Mouse (Mus musculus) limb, embryonic 15.5 days (tissue): ENCODE data around the gene Gm21962. TPM values are rescaled to one million over a fixed set of nuclear protein-coding genes. Genes with fewer than 3 reads are reported as not detected.

ENCODE experiments used
- ATAC-seq: fragments of 200-750 bp; cut with Nextera tagmentation; 2 replicates; pipeline ENCODE4 v1.8.0; 2017; ENCODE audit warnings: low read depth, moderate TSS enrichment; ENCODE audit not compliant: insufficient number of reproducible peaks, low FRiP score, low TSS enrichment
- H3K27ac ChIP-seq: fragments of 300-500 bp; sonication (generic); 2 replicates; pipeline ENCODE4 v1.5.1; 2015; ENCODE audit warnings: moderate library complexity, mild to moderate bottlenecking, inconsistent platforms
- H3K27me3 ChIP-seq: fragments of 300-500 bp; sonication (generic); 2 replicates; pipeline ENCODE4 v1.6.1; 2015; ENCODE audit warnings: inconsistent platforms
- H3K36me3 ChIP-seq: fragments of 300-500 bp; sonication (generic); 2 replicates; pipeline ENCODE4 v1.6.1; 2015; ENCODE audit warnings: inconsistent platforms
- H3K4me1 ChIP-seq: fragments of 300-500 bp; sonication (generic); 2 replicates; pipeline ENCODE4 v1.6.1; 2015; ENCODE audit warnings: inconsistent platforms
- H3K4me2 ChIP-seq: fragments of 300-500 bp; sonication (generic); 2 replicates; pipeline ENCODE4 v1.6.1; 2015; ENCODE audit warnings: mild to moderate bottlenecking, inconsistent platforms
- H3K4me3 ChIP-seq: fragments of 300-500 bp; sonication (generic); 2 replicates; pipeline ENCODE4 v1.5.1; 2015; ENCODE audit warnings: mild to moderate bottlenecking, inconsistent platforms
- H3K9ac ChIP-seq: fragments of 300-500 bp; sonication (generic); 2 replicates; pipeline ENCODE4 v1.6.1; 2015; ENCODE audit warnings: inconsistent platforms
- H3K9me3 ChIP-seq: fragments of 300-500 bp; sonication (generic); 2 replicates; pipeline ENCODE4 v1.6.1; 2016; ENCODE audit warnings: inconsistent platforms
- WGBS: fragments of 180-500 bp; shearing (Covaris S2); methylation state at CpG from one replicate; pipeline ENCODE4 v1.1.7; 2015; 5-methylcytosine and 5-hydroxymethylcytosine counted together
- polyA plus RNA-seq: library from polyadenylated mRNA; unstranded; fragments of >200 nt; fragmentation: Nextera tagmentation; extraction: Ambion mirVana; gene quantifications from 2 replicates; pipeline ENCODE4 v1.2.1, GENCODE M21; 2015

Gm21962 gene
- polyA plus RNA-seq, 1 experiment from 2014 or later: not detected

DNA sequence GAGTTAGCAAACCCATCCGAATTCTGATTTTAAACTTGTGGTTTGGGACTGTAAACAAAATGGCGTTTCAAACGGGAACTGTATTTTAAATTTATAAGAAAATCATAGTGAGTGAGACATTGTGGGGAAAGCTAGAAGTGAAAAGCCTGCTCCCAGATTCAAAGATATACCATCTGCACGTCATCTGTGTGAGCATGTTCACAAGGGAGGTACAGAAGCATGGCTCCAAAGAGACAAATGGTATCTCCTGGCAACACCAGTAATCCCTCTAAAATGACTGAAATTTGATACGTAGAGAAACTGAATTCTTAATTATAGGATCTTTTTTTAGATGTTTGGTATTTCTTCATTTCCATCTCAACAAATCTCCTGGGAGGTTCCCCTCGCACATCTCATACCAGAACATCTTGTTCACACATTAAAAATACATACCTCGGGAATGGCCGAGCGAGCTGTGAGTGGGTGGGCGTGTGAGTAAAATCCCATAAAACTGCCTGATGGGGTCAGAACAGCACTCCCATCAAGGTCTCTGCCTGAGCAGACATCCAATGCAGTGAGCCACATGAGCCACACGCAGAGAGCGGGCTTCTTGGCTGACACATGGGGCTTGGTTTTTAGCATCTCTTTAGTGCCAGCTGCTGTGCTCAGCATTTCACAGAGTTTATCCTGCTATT, 23.8 kb upstream of the Gm21962 start:
- 31% methylated on average over 12 of the region's 12 CpGs for WGBS
- Histone ChIP-seq H3K4me3 (no peak overlapping the region), H3K9me3 (no peaks in the 10 kb centered on the region), H3K4me2 (no peak overlapping the region), H3K27ac (no peak overlapping the region), H3K27me3 (no peaks in the 10 kb centered on the region), H3K36me3 (no peaks in the 10 kb centered on the region), H3K4me1 (no peaks in the 10 kb centered on the region), H3K9ac (no peak overlapping the region)
- ATAC-seq: 0 out of 2 replicates have a peak, but pooled peaks have one; percentile 40

DNA sequence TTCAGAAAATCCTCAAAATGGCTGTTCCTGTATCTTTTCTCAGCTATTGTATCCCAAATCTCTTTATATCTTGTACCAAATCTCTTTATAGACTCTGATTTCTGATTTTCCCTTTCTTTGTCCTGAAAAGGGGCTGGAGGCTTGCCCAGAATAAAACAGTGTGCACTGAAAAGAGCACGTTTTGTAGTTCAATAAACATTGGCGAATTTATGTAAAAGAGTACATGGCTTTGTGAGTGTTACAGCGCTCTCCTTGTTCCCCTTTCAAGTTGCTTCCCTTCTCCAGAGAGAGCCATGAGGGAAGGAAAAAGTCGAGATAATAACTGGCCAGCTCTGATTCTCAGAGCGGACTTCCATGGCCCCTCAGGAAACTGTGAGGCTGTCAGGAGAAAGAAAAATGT, 22.2 kb upstream of the Gm21962 start:
- H3K9ac ChIP-seq: no peak overlapping the region
- H3K4me1 ChIP-seq: no peaks in the 10 kb centered on the region
- H3K27me3 ChIP-seq: no peaks in the 10 kb centered on the region
- H3K9me3 ChIP-seq: no peaks in the 10 kb centered on the region
- no peak for ATAC-seq
- no peak overlapping the region for H3K4me3 ChIP-seq
- H3K27ac ChIP-seq: no peak overlapping the region
- no peaks in the 10 kb centered on the region for H3K36me3 ChIP-seq
- H3K4me2 ChIP-seq: no peak overlapping the region
- 54% methylated on average over 5 of the region's 5 CpGs for WGBS

- no peak overlapping the region for H3K9ac ChIP-seq
- H3K4me1 ChIP-seq: no peaks in the 10 kb centered on the region
- no peaks in the 10 kb centered on the region for H3K36me3 ChIP-seq
- H3K9me3 ChIP-seq: no peaks in the 10 kb centered on the region
- no peak overlapping the region for H3K4me3 ChIP-seq
- no peak overlapping the region for H3K4me2 ChIP-seq
- no peak overlapping the region for H3K27ac ChIP-seq
- H3K27me3 ChIP-seq: no peaks in the 10 kb centered on the region
- no peak for ATAC-seq
- 95% methylated on average over 2 of the region's 2 CpGs for WGBS
Measured at GRCm38 (mm10) chr3:137652853-137653252, 18.5 kb upstream of the Gm21962 start.

DNA sequence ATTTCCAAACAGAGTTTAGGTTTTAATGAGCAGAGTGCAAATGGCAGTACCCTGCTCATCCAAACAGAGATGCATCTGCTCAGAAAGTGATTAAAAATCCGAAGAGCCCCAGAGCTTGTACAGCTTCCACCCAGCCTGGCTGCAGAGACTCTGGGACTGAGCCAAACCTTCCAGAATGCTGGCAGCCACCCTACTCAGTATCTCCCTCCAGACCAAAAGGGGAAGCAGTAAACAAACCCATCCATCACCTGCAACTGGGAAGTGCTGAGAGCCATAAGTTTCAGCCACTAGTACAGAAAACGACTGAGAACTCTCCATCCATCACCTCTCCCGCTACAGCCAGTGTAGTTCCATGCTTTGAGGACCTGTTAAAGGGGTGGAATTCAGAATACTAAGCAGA, 9.6 kb downstream of the Gm21962 start:
- ATAC-seq: no peak
- Histone ChIP-seq H3K9me3 (no peaks in the 10 kb centered on the region), H3K4me1 (0 out of 2 replicates have a peak, but pooled peaks cover 3% of the 10 kb centered on the region), H3K27ac (no peak overlapping the region), H3K27me3 (no peaks in the 10 kb centered on the region), H3K36me3 (no peaks in the 10 kb centered on the region), H3K9ac (no peak overlapping the region), H3K4me3 (no peak overlapping the region), H3K4me2 (no peak overlapping the region)
- 8% methylated on average over 3 of the region's 3 CpGs for WGBS

GRCm38 (mm10) chr3:137682911-137683806, 11.8 kb downstream of the Gm21962 start:
- Histone ChIP-seq H3K4me2 (no peak overlapping the region), H3K27ac (no peak overlapping the region), H3K36me3 (no peaks in the 10 kb centered on the region), H3K4me1 (0 out of 2 replicates have a peak, but pooled peaks cover 3% of the 10 kb centered on the region), H3K9me3 (no peaks in the 10 kb centered on the region), H3K9ac (no peak overlapping the region), H3K4me3 (no peak overlapping the region), H3K27me3 (no peaks in the 10 kb centered on the region)
- 28% methylated on average over 7 of the region's 7 CpGs for WGBS
- ATAC-seq: no peak

GRCm38 (mm10) chr3:137683807-137684403, 12.6 kb downstream of the Gm21962 start:
- Histone ChIP-seq H3K27ac (no peak overlapping the region), H3K9me3 (no peaks in the 10 kb centered on the region), H3K9ac (no peak overlapping the region), H3K4me2 (no peak overlapping the region), H3K4me3 (no peak overlapping the region), H3K27me3 (no peaks in the 10 kb centered on the region), H3K4me1 (0 out of 2 replicates have a peak, but pooled peaks cover 3% of the 10 kb centered on the region), H3K36me3 (no peaks in the 10 kb centered on the region)
- WGBS: 31% methylated on average over 6 of the region's 6 CpGs
- no peak for ATAC-seq

DNA sequence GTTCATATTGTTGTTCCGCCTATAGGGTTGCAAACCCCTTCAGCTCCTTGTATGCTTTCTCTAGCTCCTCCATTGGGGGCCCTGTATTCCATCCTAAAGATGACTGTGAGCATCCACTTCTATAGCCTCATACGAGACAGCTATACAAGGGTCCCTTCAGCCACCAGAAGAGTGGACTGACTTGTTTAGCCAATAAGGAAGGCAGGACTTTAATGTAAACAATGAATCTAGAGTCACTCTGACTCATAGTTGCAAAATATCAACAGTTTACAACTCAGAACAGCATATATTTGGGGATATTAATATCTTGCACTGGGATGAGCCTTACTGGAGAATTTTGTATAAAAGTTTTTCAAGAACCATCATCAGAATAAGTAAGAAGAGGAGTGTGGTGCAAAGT, 15.6 kb downstream of the Gm21962 start:
- Histone ChIP-seq H3K4me3 (no peak overlapping the region), H3K36me3 (no peaks in the 10 kb centered on the region), H3K27ac (no peak overlapping the region), H3K9me3 (no peaks in the 10 kb centered on the region), H3K27me3 (no peaks in the 10 kb centered on the region), H3K4me2 (no peak overlapping the region), H3K4me1 (no peaks in the 10 kb centered on the region), H3K9ac (no peak overlapping the region)
- WGBS: 89% methylated on average over 2 of the region's 2 CpGs
- ATAC-seq: no peak

DNA sequence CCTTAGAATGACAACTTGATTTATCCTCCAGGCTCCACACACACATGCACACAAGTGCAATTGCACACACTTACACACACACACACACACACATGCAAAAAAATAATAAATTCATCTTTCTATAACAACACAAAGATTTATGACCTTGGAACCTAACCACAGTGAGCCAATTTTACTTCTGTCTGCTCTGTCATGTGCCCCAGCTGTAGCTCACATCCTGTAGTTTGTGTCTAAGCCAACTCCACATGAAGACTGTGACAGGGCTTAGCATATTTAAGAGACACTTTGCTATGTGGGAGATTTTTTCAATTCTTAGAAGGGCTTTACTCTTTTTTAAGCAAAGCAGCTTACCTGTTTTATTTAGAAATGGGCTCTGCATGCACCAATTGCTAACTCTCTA, 20.2 kb downstream of the Gm21962 start:
- Histone ChIP-seq H3K4me1 (no peaks in the 10 kb centered on the region), H3K9ac (no peak overlapping the region), H3K4me3 (no peak overlapping the region), H3K36me3 (no peaks in the 10 kb centered on the region), H3K27me3 (no peaks in the 10 kb centered on the region), H3K9me3 (no peaks in the 10 kb centered on the region), H3K27ac (no peak overlapping the region), H3K4me2 (no peak overlapping the region)
- ATAC-seq: no peak

DNA sequence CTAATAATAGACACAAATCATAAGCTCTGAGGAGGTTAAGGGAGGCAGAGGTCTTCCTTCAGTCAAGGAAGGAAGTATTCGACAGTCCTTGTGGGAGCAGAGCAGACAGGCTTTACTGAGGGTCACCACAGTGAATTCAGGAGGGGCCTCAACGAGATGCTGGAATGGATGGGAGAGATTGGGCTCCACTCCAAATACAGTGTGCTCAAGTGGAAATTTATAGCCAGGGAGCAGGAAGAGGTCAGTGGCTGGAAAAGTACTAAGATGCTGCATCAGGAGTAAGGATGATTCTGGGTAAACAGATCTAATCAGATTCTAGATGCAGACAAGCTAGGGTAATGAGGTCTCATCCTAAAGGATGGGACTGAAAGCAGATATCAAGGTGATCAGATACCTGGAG, 44.6 kb downstream of the Gm21962 start:
- Histone ChIP-seq H3K4me2 (no peak overlapping the region), H3K4me1 (no peaks in the 10 kb centered on the region), H3K27me3 (no peaks in the 10 kb centered on the region), H3K9me3 (no peaks in the 10 kb centered on the region), H3K4me3 (no peak overlapping the region), H3K9ac (no peak overlapping the region), H3K27ac (no peak overlapping the region), H3K36me3 (no peaks in the 10 kb centered on the region)
- ATAC-seq: no peak
- WGBS: 56% methylated on average over 2 of the region's 2 CpGs

GRCm38 (mm10) chr3:137716573-137717157, 45.3 kb downstream of the Gm21962 start:
- H3K27ac ChIP-seq: no peak overlapping the region
- no peak overlapping the region for H3K4me3 ChIP-seq
- no peak overlapping the region for H3K9ac ChIP-seq
- H3K9me3 ChIP-seq: no peaks in the 10 kb centered on the region
- H3K4me2 ChIP-seq: no peak overlapping the region
- no peaks in the 10 kb centered on the region for H3K4me1 ChIP-seq
- ATAC-seq: no peak
- H3K36me3 ChIP-seq: no peaks in the 10 kb centered on the region
- WGBS: 56% methylated on average over 3 of the region's 3 CpGs
- H3K27me3 ChIP-seq: no peaks in the 10 kb centered on the region
